Mouse (Mus musculus) E14TG2a.4 (cell line): Measurements from ENCODE around the gene Gphn.

Experiments
- H3K27me3 ChIP-seq: 2 replicates; pipeline ENCODE4 v1.6.1; 2014; ENCODE audit warnings: low read length, control low read depth; ENCODE audit not compliant: insufficient read depth
- H3K36me3 ChIP-seq: 2 replicates; pipeline ENCODE4 v1.6.1; 2014; ENCODE audit warnings: low read length, control low read depth; ENCODE audit not compliant: insufficient read depth
- H3K4me1 ChIP-seq: replicated peaks from 2 replicates; pipeline ENCODE4 v1.6.1; 2014; ENCODE audit warnings: low read depth, low read length, control low read depth
- H3K4me3 ChIP-seq: replicated peaks from 2 replicates; pipeline ENCODE4 v1.5.1; 2014; ENCODE audit warnings: mild to moderate bottlenecking, low read length
- H3K9me3 ChIP-seq: 2 replicates; pipeline ENCODE4 v1.6.1; 2014; ENCODE audit warnings: low read length, control low read depth
- CTCF ChIP-seq: conservative IDR thresholded peaks from 2 replicates; pipeline ENCODE4 v1.5.1; 2014; ENCODE audit warnings: low read length
- NANOG ChIP-seq: IDR thresholded peaks from 2 replicates; pipeline ENCODE4 v1.6.1; 2014; ENCODE audit warnings: borderline replicate concordance, low read length, mixed read lengths
- POU5F1 ChIP-seq: IDR thresholded peaks from 2 replicates; pipeline ENCODE4 v1.6.1; 2014; ENCODE audit warnings: low read length, borderline replicate concordance

Gene Gphn

GRCm38 (mm10) chr12:78225707-78226518, at the start of gene Gphn:
Gphn (plus strand) TSS chr12:78226379.
- Histone ChIP-seq H3K27me3 (peaks cover 15% of the 10 kb centered on the region), H3K9me3 (no peaks in the 10 kb centered on the region), H3K4me3 (peak within 1 kb of the TSS; percentile 99), H3K4me1 (peaks cover 13% of the 10 kb centered on the region), H3K36me3 (no peaks in the 10 kb centered on the region)
- TF ChIP-seq NANOG: no peak
- no peak for TF ChIP-seq CTCF
- TF ChIP-seq POU5F1: no peak

DNA sequence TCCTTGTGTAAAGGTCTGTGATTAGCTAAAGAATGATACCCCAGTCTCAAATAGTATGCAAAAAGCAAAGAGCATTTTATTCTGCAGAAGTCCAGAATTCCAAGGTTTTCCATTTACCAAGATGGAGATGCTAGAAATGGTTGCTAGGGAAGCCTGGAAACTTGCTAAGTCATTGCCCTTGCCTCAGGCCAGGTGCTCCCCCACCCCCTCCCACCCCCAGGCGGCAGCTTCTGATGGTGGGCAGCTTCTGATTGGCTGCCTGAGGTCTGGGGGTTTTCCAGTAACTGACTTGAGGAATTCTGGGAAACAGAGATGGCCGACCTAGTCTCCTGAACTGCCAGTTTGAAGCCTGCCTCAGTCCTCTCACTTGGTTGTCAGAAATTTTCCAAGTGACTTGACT, 44.7 kb upstream of the Gphn start:
- H3K27me3 ChIP-seq: no peaks in the 10 kb centered on the region
- no peaks in the 10 kb centered on the region for H3K36me3 ChIP-seq
- H3K4me3 ChIP-seq: no peak overlapping the region
- TF ChIP-seq CTCF (no peak), POU5F1 (no peak), NANOG (no peak)
- H3K9me3 ChIP-seq: 0 out of 2 replicates have a peak, but pooled peaks cover 3% of the 10 kb centered on the region
- no peaks in the 10 kb centered on the region for H3K4me1 ChIP-seq

DNA sequence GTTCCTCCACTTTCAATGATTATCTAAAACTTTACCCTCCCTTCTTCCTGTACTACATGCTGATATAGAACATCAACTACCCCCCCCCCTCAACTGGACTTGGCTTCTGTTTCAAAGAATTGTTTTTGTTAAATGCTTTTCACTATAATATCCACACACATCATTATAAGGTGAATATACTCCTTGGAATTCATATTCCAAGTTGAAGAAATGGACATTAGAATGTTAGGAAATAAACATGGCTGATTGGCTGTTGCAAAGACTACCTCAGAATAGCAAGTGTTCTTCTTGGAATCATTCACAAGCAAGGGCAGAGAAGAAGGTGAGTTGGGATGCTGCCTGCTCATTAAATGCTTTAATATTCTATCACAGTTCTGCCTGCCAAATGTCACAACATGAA, 32.2 kb upstream of the Gphn start, which contains the start of gene Gm6657:
TSS of gene Gm6657 (plus strand) at position 301 of the 400 bp plus-strand sequence.
- H3K4me1 ChIP-seq: no peaks in the 10 kb centered on the region

GRCm38 (mm10) chr12:78195368-78195767, 30.8 kb upstream of the Gphn start:
- H3K36me3 ChIP-seq: no peaks in the 10 kb centered on the region
- no peaks in the 10 kb centered on the region for H3K4me1 ChIP-seq
- TF ChIP-seq POU5F1: no peak
- TF ChIP-seq NANOG: no peak
- TF ChIP-seq CTCF: no peak
- no peaks in the 10 kb centered on the region for H3K27me3 ChIP-seq
- H3K4me3 ChIP-seq: no peak overlapping the region
- H3K9me3 ChIP-seq: no peaks in the 10 kb centered on the region

More for the DNA sequence above, 32.2 kb upstream of the Gphn start, which contains the start of gene Gm6657:
- Histone ChIP-seq H3K27me3 (no peaks in the 10 kb centered on the region), H3K4me3 (no peak within 1 kb of the TSS), H3K9me3 (no peaks in the 10 kb centered on the region), H3K36me3 (no peaks in the 10 kb centered on the region)
- TF ChIP-seq CTCF: no peak
- no peak for TF ChIP-seq NANOG

GRCm38 (mm10) chr12:78203646-78204045, 22.5 kb upstream of the Gphn start:
- no peaks in the 10 kb centered on the region for H3K36me3 ChIP-seq
- no peaks in the 10 kb centered on the region for H3K4me1 ChIP-seq
- no peak for TF ChIP-seq POU5F1
- TF ChIP-seq CTCF: no peak
- no peak for TF ChIP-seq NANOG
- H3K4me3 ChIP-seq: no peak overlapping the region
- no peaks in the 10 kb centered on the region; the same call in 1 of the 2 replicates for H3K27me3 ChIP-seq
- no peaks in the 10 kb centered on the region for H3K9me3 ChIP-seq

GRCm38 (mm10) chr12:78205915-78206570, 20.1 kb upstream of the Gphn start:
- no peak for TF ChIP-seq POU5F1
- TF ChIP-seq CTCF: peak; percentile 88
- TF ChIP-seq NANOG: no peak
- no peaks in the 10 kb centered on the region for H3K36me3 ChIP-seq
- H3K4me1 ChIP-seq: no peaks in the 10 kb centered on the region

GRCm38 (mm10) chr12:78206571-78206960, 19.6 kb upstream of the Gphn start:
- H3K9me3 ChIP-seq: no peaks in the 10 kb centered on the region
- H3K4me1 ChIP-seq: no peaks in the 10 kb centered on the region
- no peaks in the 10 kb centered on the region for H3K36me3 ChIP-seq
- TF ChIP-seq CTCF: no peak
- no peak for TF ChIP-seq NANOG
- TF ChIP-seq POU5F1: no peak
- H3K27me3 ChIP-seq: no peaks in the 10 kb centered on the region; the same call in 1 of the 2 replicates
- H3K4me3 ChIP-seq: no peak overlapping the region

More at GRCm38 (mm10) chr12:78205915-78206570, 20.1 kb upstream of the Gphn start:
- Histone ChIP-seq H3K4me3 (no peak overlapping the region), H3K27me3 (no peaks in the 10 kb centered on the region; the same call in 1 of the 2 replicates), H3K9me3 (no peaks in the 10 kb centered on the region)

DNA sequence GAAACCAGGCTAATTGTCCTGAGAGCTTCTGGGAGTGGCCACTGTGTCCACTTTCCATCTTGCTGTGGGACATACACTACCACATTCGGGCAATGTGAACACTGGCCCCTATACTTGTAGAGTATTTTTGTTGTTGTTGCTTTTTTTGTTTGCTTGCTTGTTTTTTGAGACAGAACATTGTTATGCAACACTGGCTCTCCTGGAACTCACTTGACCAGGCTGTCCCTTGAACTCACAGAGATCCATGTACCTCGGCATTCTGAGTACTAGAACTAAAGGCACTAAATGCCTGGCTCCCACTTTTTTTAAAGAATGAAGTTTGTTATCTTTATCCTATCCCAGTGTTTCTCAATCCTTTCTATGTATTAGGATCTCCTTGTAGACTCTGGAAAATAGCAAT, 16.3 kb upstream of the Gphn start:
- H3K4me1 ChIP-seq: no peaks in the 10 kb centered on the region
- H3K36me3 ChIP-seq: no peaks in the 10 kb centered on the region
- H3K4me3 ChIP-seq: no peak overlapping the region
- H3K27me3 ChIP-seq: no peaks in the 10 kb centered on the region; the same call in 1 of the 2 replicates
- TF ChIP-seq NANOG: no peak
- TF ChIP-seq CTCF: no peak
- no peak for TF ChIP-seq POU5F1
- H3K9me3 ChIP-seq: no peaks in the 10 kb centered on the region
